Mouse (Mus musculus) CH12.LX (cell line): ENCODE results near the gene Cmss1. TPM values are rescaled to one million over a fixed set of nuclear protein-coding genes. Genes with fewer than 3 reads are reported as not detected.

Experiments used
- DNase-seq: peaks from one replicate; pipeline ENCODE4 v3.0.0-alpha.2; 2013; ENCODE audit errors: extremely low read depth
- H3K27ac ChIP-seq: 2 replicates; pipeline ENCODE4 v1.5.1; 2012; ENCODE audit warnings: low read depth, mild to moderate bottlenecking, control low read depth, moderate library complexity; ENCODE audit not compliant: insufficient read depth
- H3K27me3 ChIP-seq: replicated peaks from 2 replicates; pipeline ENCODE3; 2012; ENCODE audit warnings: inconsistent platforms
- H3K36me3 ChIP-seq, 2 experiments: replicated peaks in 1 of 2; 2 replicates each; pipeline versions ENCODE3 to v1.6.1; 2012; ENCODE audit warnings: inconsistent platforms in 1 of 2, low read length in 1 of 2, mild to moderate bottlenecking in 1 of 2, mixed read lengths in 1 of 2, moderate library complexity in 1 of 2; ENCODE audit not compliant: control insufficient read depth in 1 of 2, insufficient read depth in 1 of 2
- H3K4me1 ChIP-seq, 2 experiments: 2 replicates each; pipeline ENCODE4 v1.6.1; 2012; ENCODE audit warnings: inconsistent platforms in 1 of 2, moderate library complexity in 1 of 2; ENCODE audit not compliant: insufficient read depth in 2 of 2, control insufficient read depth in 1 of 2
- H3K4me2 ChIP-seq: 2 replicates; pipeline ENCODE4 v1.6.1; 2012; ENCODE audit warnings: low read depth, mild to moderate bottlenecking, control low read depth; ENCODE audit not compliant: poor library complexity, insufficient read depth, severe bottlenecking
- H3K4me3 ChIP-seq, 3 experiments: fragments of 150-350 bp in 1 of 3; sonication (generic) in 1 of 3; replicated peaks in 1 of 3; 2 replicates each; pipeline versions ENCODE3 to v1.5.1; 2011 to 2012; ENCODE audit warnings: low read depth in 2 of 3, low read length in 2 of 3, mild to moderate bottlenecking in 2 of 3, moderate library complexity in 2 of 3, control low read depth in 1 of 3, improper control_type of control experiment in 1 of 3, inconsistent platforms in 1 of 3, mixed read lengths in 1 of 3; ENCODE audit not compliant: poor library complexity in 1 of 3
- H3K79me2 ChIP-seq: replicated peaks from 2 replicates; pipeline ENCODE4 v1.6.1; 2012; ENCODE audit warnings: mild to moderate bottlenecking, moderate library complexity; ENCODE audit not compliant: control insufficient read depth, poor library complexity, insufficient read depth, severe bottlenecking; ENCODE audit errors: extremely low read depth
- H3K9ac ChIP-seq: 2 replicates; pipeline ENCODE4 v1.6.1; 2012; ENCODE audit warnings: low read depth, mild to moderate bottlenecking, control low read depth, moderate library complexity; ENCODE audit not compliant: insufficient read depth
- H3K9me3 ChIP-seq: replicated peaks from 2 replicates; pipeline ENCODE3; 2012; ENCODE audit warnings: low read length, inconsistent platforms, mixed read lengths
- BHLHE40 ChIP-seq: IDR thresholded peaks from 2 replicates; pipeline ENCODE4 v1.6.1; 2011; ENCODE audit warnings: mild to moderate bottlenecking, low read depth, low read length, improper control_type of control experiment
- CHD1 ChIP-seq: IDR thresholded peaks from 2 replicates; pipeline ENCODE4 v1.6.1; 2012; ENCODE audit warnings: low read depth, low read length, improper control_type of control experiment, inconsistent platforms
- CHD2 ChIP-seq: IDR thresholded peaks from 2 replicates; pipeline ENCODE4 v1.6.1; 2011; ENCODE audit warnings: low read length, improper control_type of control experiment
- CTCF ChIP-seq, 2 experiments: IDR thresholded peaks in 1 of 2; conservative IDR thresholded peaks in 1 of 2; 2 replicates each; pipeline ENCODE4 v1.5.1; 2011 to 2012; ENCODE audit warnings: low read depth in 2 of 2, low read length in 2 of 2, improper control_type of control experiment in 1 of 2, inconsistent platforms in 1 of 2, mild to moderate bottlenecking in 1 of 2, moderate library complexity in 1 of 2
- E2F4 ChIP-seq: IDR thresholded peaks from 2 replicates; pipeline ENCODE4 v1.6.1; 2011; ENCODE audit warnings: low read depth, low read length, improper control_type of control experiment; ENCODE audit not compliant: insufficient replicate concordance
- ELF1 ChIP-seq: IDR thresholded peaks from 2 replicates; pipeline ENCODE4 v1.6.1; 2014; ENCODE audit warnings: low read depth, mild to moderate bottlenecking, inconsistent platforms, low read length, improper control_type of control experiment
- ETS1 ChIP-seq: conservative IDR thresholded peaks from 2 replicates; pipeline ENCODE4 v1.6.1; 2012; ENCODE audit warnings: low read depth, mild to moderate bottlenecking, inconsistent platforms, low read length, improper control_type of control experiment, moderate library complexity
- GABPA ChIP-seq: IDR thresholded peaks from 2 replicates; pipeline ENCODE4 v1.6.1; 2012; ENCODE audit warnings: low read depth, low read length, improper control_type of control experiment, inconsistent platforms; ENCODE audit not compliant: insufficient replicate concordance
- HCFC1 ChIP-seq: IDR thresholded peaks from 2 replicates; pipeline ENCODE4 v1.6.1; 2012; ENCODE audit warnings: low read depth, mild to moderate bottlenecking, inconsistent platforms, low read length, improper control_type of control experiment
- KAT2A ChIP-seq: IDR thresholded peaks from 2 replicates; pipeline ENCODE4 v1.6.1; 2012; ENCODE audit warnings: low read length, improper control_type of control experiment, inconsistent platforms; ENCODE audit not compliant: insufficient replicate concordance
- MAX ChIP-seq: IDR thresholded peaks from 2 replicates; pipeline ENCODE4 v1.6.1; 2011; ENCODE audit warnings: low read length, improper control_type of control experiment
- MAZ ChIP-seq: IDR thresholded peaks from 2 replicates; pipeline ENCODE4 v1.6.1; 2012; ENCODE audit warnings: low read depth, mild to moderate bottlenecking, inconsistent platforms, low read length, improper control_type of control experiment, moderate library complexity
- MXI1 ChIP-seq: IDR thresholded peaks from 2 replicates; pipeline ENCODE4 v1.6.1; 2011; ENCODE audit warnings: mild to moderate bottlenecking, low read depth, low read length, improper control_type of control experiment
- POLR2A ChIP-seq: IDR thresholded peaks from 2 replicates; pipeline ENCODE4 v1.6.1; 2011; ENCODE audit warnings: low read depth, mild to moderate bottlenecking, improper control_type of control experiment, low read length
- RAD21 ChIP-seq: IDR thresholded peaks from 2 replicates; pipeline ENCODE4 v1.6.1; 2011; ENCODE audit warnings: low read depth, mild to moderate bottlenecking, low read length, improper control_type of control experiment, moderate library complexity
- SMC3 ChIP-seq: IDR thresholded peaks from 2 replicates; pipeline ENCODE4 v1.6.1; 2011; ENCODE audit warnings: low read depth, low read length, improper control_type of control experiment
- TBP ChIP-seq: conservative IDR thresholded peaks from 2 replicates; pipeline ENCODE4 v1.6.1; 2011; ENCODE audit warnings: low read depth, low read length, improper control_type of control experiment
- TCF12 ChIP-seq: IDR thresholded peaks from 2 replicates; pipeline ENCODE4 v1.6.1; 2014; ENCODE audit warnings: low read depth, mild to moderate bottlenecking, inconsistent platforms, low read length, improper control_type of control experiment
- UBTF ChIP-seq: IDR thresholded peaks from 2 replicates; pipeline ENCODE4 v1.6.1; 2012; ENCODE audit warnings: low read depth, mild to moderate bottlenecking, inconsistent platforms, low read length, improper control_type of control experiment, moderate library complexity
- USF1 ChIP-seq: IDR thresholded peaks from 2 replicates; pipeline ENCODE4 v1.6.1; 2014; ENCODE audit warnings: low read depth, mild to moderate bottlenecking, inconsistent platforms, low read length, improper control_type of control experiment
- ZC3H11A ChIP-seq: IDR thresholded peaks from 2 replicates; pipeline ENCODE4 v1.6.1; 2012; ENCODE audit warnings: low read depth, mild to moderate bottlenecking, inconsistent platforms, low read length, improper control_type of control experiment
- ZMIZ1 ChIP-seq: IDR thresholded peaks from 2 replicates; pipeline ENCODE4 v1.6.1; 2012; ENCODE audit warnings: low read depth, mild to moderate bottlenecking, inconsistent platforms, low read length, improper control_type of control experiment
- ZNF384 ChIP-seq: IDR thresholded peaks from 2 replicates; pipeline ENCODE4 v1.6.1; 2012; ENCODE audit warnings: low read depth, low read length, improper control_type of control experiment, inconsistent platforms
- dilution Hi-C: fragments of 300-500 bp; cut with MboI; formaldehyde crosslinking; loops from 2 replicates; pipeline ENCODE4 v1.14.3; 2020; ENCODE audit warnings: low sequenced_read_pairs; ENCODE audit not compliant: extremely low pct_unique_long_range_greater_than_20kb, extremely low pct_ligation_motif_present
- in situ Hi-C: fragments of 300-500 bp; cut with MboI; formaldehyde crosslinking; loops from 3 replicates; pipeline ENCODE4 v1.14.3; 2019; ENCODE audit warnings: low sequenced_read_pairs, low pct_ligation_motif_present, low pct_unique_long_range_greater_than_20kb, mixed read lengths
- polyA plus RNA-seq: library from polyadenylated mRNA; unstranded; fragments of >175 nt; gene quantifications from 2 replicates; pipeline ENCODE4 v1.2.1, GENCODE M21; 2012; ENCODE audit warnings: low read depth; ENCODE audit not compliant: insufficient read length
- total RNA-seq, 2 experiments: library from RNA; depleted of rRNA; stranded (reverse); fragments of 300-350 nt in 1 of 2; fragments of >200 nt in 1 of 2; gene quantifications; 2 replicates each; pipeline ENCODE4 v1.2.3; 2012 to 2014

The Cmss1 gene
- total and polyA plus RNA-seq, 3 experiments, result 94.7 to 107 (median 103) TPM

DNA sequence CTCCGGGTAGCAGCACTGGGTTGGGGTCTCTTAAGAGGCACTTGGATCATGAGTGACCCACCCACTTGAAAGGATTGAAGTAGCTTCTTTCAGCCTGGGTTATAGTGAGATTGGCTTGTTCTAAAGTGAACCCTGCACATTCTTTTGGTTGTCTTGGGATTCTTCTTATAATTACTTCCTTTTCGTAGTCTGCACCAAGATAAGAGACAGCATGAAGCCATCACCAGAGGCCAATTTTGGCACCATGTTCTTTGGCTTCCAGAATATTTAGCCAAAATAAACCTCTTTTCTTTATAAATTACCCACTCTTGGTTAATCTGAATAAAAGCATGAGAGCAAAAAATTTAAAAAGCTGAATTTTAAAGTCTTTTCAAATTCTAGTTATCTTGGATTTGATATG lies 136.8 kb downstream of the Cmss1 start:
- Histone ChIP-seq H3K4me3 (no peak overlapping the region), H3K27me3 (no peaks in the 10 kb centered on the region), H3K4me1 (peaks cover 2 to 65% of the 10 kb centered on the region in 2 experiments; a peak in 2 of 4 replicates), H3K36me3 (peaks cover 0 to 4% of the 10 kb centered on the region in 2 experiments), H3K4me2 (no peak overlapping the region), H3K79me2 (no peaks in the 10 kb centered on the region), H3K9me3 (peaks cover 3% of the 10 kb centered on the region)
- dilution Hi-C loops, result no loop called here
- no peak for DNase-seq
- no peak for TF ChIP-seq TBP
- TF ChIP-seq MAZ, result no peak
- no peak for TF ChIP-seq USF1
- no peak for TF ChIP-seq ELF1
- no peak for TF ChIP-seq GABPA
- TF ChIP-seq, all 38 proteins: peak for 0
- H3K9ac ChIP-seq, result no peak overlapping the region
- in situ Hi-C loops, result no loop called here
- no peak overlapping the region for H3K27ac ChIP-seq

DNA sequence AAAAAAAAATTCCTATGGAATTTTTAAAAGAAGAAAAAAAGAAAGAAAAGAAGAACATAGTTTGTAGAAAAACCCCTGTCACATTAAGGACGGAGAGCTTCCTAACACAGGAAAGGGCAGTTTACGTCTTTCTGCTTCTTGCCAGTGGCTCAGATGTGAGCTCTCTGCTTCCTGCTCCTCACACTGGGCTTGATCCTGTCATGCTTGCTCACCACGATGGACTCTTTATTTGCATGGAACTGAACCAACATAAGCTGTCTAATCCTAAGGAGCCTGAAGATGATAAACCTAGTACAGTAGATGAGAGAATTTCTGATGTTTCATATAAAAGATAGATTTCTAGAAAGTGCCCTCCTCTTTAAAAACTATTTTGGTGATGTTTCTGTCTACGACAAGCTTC lies 137.4 kb downstream of the Cmss1 start:
- no peak overlapping the region for H3K27ac ChIP-seq
- no peaks in the 10 kb centered on the region for H3K27me3 ChIP-seq
- DNase-seq, result no peak
- no peaks in the 10 kb centered on the region for H3K79me2 ChIP-seq
- H3K4me2 ChIP-seq, result no peak overlapping the region
- H3K4me1 ChIP-seq, result peaks cover 2 to 65% of the 10 kb centered on the region in 2 experiments; a peak in 2 of 4 replicates
- TF ChIP-seq GABPA (no peak), ETS1 (no peak), E2F4 (no peak), POLR2A (no peak), SMC3 (no peak), RAD21 (no peak), CHD1 (no peak), MAX (no peak), HCFC1 (no peak), CTCF (conservative IDR thresholded peaks at IDR 0.05 in 1 of 2, IDR thresholded peaks at IDR 0.05 in 1 of 2; ENCODE audit: low read depth in 2 of 2, low read length in 2 of 2) (no peak), TCF12 (no peak), BHLHE40 (no peak), ZC3H11A (no peak), CHD2 (no peak), UBTF (no peak), MXI1 (no peak), KAT2A (no peak), ZNF384 (no peak), MAZ (no peak), ZMIZ1 (no peak)
- in situ Hi-C loops, result no loop called here
- H3K9ac ChIP-seq, result no peak overlapping the region
- peaks cover 0 to 4% of the 10 kb centered on the region in 2 experiments for H3K36me3 ChIP-seq
- dilution Hi-C loops, result no loop called here
- H3K4me3 ChIP-seq, result no peak overlapping the region
- H3K9me3 ChIP-seq, result peaks cover 3% of the 10 kb centered on the region
